ENCODE assay signal across 22 mouse cellular contexts in the genomic region with DNA sequence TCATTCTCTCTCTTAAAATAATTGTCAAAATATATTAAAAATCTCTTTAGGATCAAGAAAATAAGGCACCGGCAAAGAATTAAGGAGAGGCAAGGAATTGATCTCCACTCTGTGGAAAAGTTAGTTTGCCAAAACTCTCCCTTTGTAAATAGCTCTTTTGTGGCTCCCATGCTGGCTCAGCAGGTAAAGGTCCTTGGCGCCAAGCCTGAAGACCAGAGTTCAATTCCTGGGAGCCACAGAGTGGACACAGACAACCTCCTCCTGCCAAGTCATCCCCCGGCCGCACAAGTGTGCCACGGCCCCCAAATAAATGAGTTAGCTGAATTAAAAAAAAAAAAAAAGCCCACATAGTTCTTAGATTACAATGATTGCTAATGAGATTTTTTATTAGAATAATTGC. TPM values are rescaled to one million over a fixed set of nuclear protein-coding genes. Genes with fewer than 3 reads are reported as not detected.
DNase-seq lines count a peak whose midpoint lies in the region; ATAC-seq lines count a peak whose summit lies in the region.
"Had no signal": no experiment of that assay in that cellular context is flagged by ENCODE, and none has a peak within 500 bp of the region (broad histone marks: within the 10 kb centered on the region; RNA-seq: fewer than 3 reads in every experiment).

No protein-coding gene starts in this region.

- no peaks in the 10 kb centered on the region for H3K36me3 ChIP-seq in kidney, embryonic 14.5 days (ENCODE audit: control insufficient read depth, insufficient read depth, low read length)
- H3K36me3 ChIP-seq in liver, embryonic 15.5 days (replicated peaks), result no peaks in the 10 kb centered on the region
- H3K36me3 ChIP-seq in liver, embryonic 11.5 days (ENCODE audit: control insufficient read depth, insufficient read depth, low read length), result no peaks in the 10 kb centered on the region
- H3K36me3 ChIP-seq: embryonic facial prominence, embryonic 13.5 days; forebrain, embryonic 12.5 days; heart, embryonic 10.5 days had no signal

- 95% methylated on average over 5 of the region's 5 CpGs for WGBS in kidney, embryonic 14.5 days
- 75% methylated on average over 5 of the region's 5 CpGs for WGBS in liver, embryonic 15.5 days (ENCODE audit: insufficient replicate concordance)
- WGBS in liver, embryonic 11.5 days, result 92% methylated on average over 5 of the region's 5 CpGs

- peak; percentile 77 for DNase-seq in kidney, adult 18-20 months
- no peak for DNase-seq in liver, embryonic 11.5 days (ENCODE audit: low spot score)
- peak; percentile 84 to 90 for DNase-seq in kidney, postnatal 25 days
- DNase-seq in T-cell, adult 2 months (ENCODE audit: low spot score), result no peak
- DNase-seq in ovary, postnatal 10 days (ENCODE audit: low spot score), result no peak
- DNase-seq: adrenal gland, postnatal 14 days; cerebellum, adult 11-12 months; cerebellum, adult 9-11 months; cerebellum, postnatal 36 days; gastrocnemius, postnatal 10 days; heart, adult 18-20 months; heart, postnatal 10 days; heart, postnatal 4 days had no signal

- ATAC-seq in kidney, embryonic 14.5 days (ENCODE audit: low FRiP score, low TSS enrichment), result no peak
- ATAC-seq in liver, embryonic 15.5 days (ENCODE audit: insufficient read depth), result no peak
- ATAC-seq in liver, embryonic 11.5 days (replicated peaks; ENCODE audit: low FRiP score), result no peak
- ATAC-seq: activated CD4-positive, CD25-positive, alpha-beta regulatory T cell, adult 4 months; forebrain, embryonic 16.5 days had no signal

- H3K9ac ChIP-seq in kidney, embryonic 14.5 days (ENCODE audit: low read depth, low read length), result no peak overlapping the region
- H3K9ac ChIP-seq in liver, embryonic 15.5 days, result no peak overlapping the region
- H3K9ac ChIP-seq in liver, embryonic 11.5 days (ENCODE audit: low read depth, low read length), result no peak overlapping the region
- H3K9ac ChIP-seq: embryonic facial prominence, embryonic 13.5 days; forebrain, embryonic 12.5 days had no signal

- H3K4me3 ChIP-seq in kidney, embryonic 14.5 days (ENCODE audit: low read length), result no peak overlapping the region
- peak overlapping the region; percentile 32; the same call in 1 of the 2 replicates for H3K4me3 ChIP-seq in liver, embryonic 15.5 days (replicated peaks)
- no peak overlapping the region for H3K4me3 ChIP-seq in liver, embryonic 11.5 days (ENCODE audit: low read depth, low read length)
- H3K4me3 ChIP-seq: embryonic facial prominence, embryonic 13.5 days; forebrain, embryonic 12.5 days; heart, embryonic 10.5 days had no signal

- no peaks in the 10 kb centered on the region for H3K9me3 ChIP-seq in kidney, embryonic 14.5 days (ENCODE audit: control insufficient read depth, low read length)
- no peaks in the 10 kb centered on the region for H3K9me3 ChIP-seq in liver, embryonic 15.5 days (replicated peaks)
- H3K9me3 ChIP-seq in liver, embryonic 11.5 days (ENCODE audit: control insufficient read depth, low read length), result no peaks in the 10 kb centered on the region
- H3K9me3 ChIP-seq: embryonic facial prominence, embryonic 13.5 days; forebrain, embryonic 12.5 days; heart, embryonic 10.5 days had no signal

- H3K4me2 ChIP-seq in kidney, embryonic 14.5 days (replicated peaks; ENCODE audit: low read depth, low read length), result no peak overlapping the region
- H3K4me2 ChIP-seq in liver, embryonic 15.5 days, result no peak overlapping the region
- no peak overlapping the region for H3K4me2 ChIP-seq in liver, embryonic 11.5 days
- H3K4me2 ChIP-seq: embryonic facial prominence, embryonic 13.5 days; forebrain, embryonic 12.5 days had no signal

- H3K27me3 ChIP-seq in kidney, embryonic 14.5 days (ENCODE audit: control insufficient read depth, insufficient read depth, low read length), result no peaks in the 10 kb centered on the region
- H3K27me3 ChIP-seq in liver, embryonic 15.5 days, result no peaks in the 10 kb centered on the region
- H3K27me3 ChIP-seq in liver, embryonic 11.5 days (replicated peaks; ENCODE audit: control insufficient read depth, insufficient read depth, low read length), result no peaks in the 10 kb centered on the region
- H3K27me3 ChIP-seq: embryonic facial prominence, embryonic 13.5 days; forebrain, embryonic 12.5 days had no signal

- H3K27ac ChIP-seq in kidney, embryonic 14.5 days (ENCODE audit: low read depth, low read length), result no peak overlapping the region
- H3K27ac ChIP-seq in liver, embryonic 15.5 days (replicated peaks), result no peak overlapping the region
- no peak overlapping the region for H3K27ac ChIP-seq in liver, embryonic 11.5 days (ENCODE audit: low read depth, low read length)
- H3K27ac ChIP-seq: embryonic facial prominence, embryonic 13.5 days; forebrain, embryonic 12.5 days; heart, embryonic 10.5 days had no signal

- no peaks in the 10 kb centered on the region for H3K4me1 ChIP-seq in kidney, embryonic 14.5 days (ENCODE audit: control insufficient read depth, insufficient read depth, low read length)
- peaks cover 8% of the 10 kb centered on the region; the same call in 1 of the 2 replicates for H3K4me1 ChIP-seq in liver, embryonic 15.5 days (replicated peaks)
- no peaks in the 10 kb centered on the region for H3K4me1 ChIP-seq in liver, embryonic 11.5 days (replicated peaks; ENCODE audit: control insufficient read depth, insufficient read depth, low read length)
- H3K4me1 ChIP-seq: embryonic facial prominence, embryonic 13.5 days; forebrain, embryonic 12.5 days had no signal

RNA-seq across cellular contexts. Expression of a gene that starts 2.7 kb away (rescaled TPM):
- 4.8 and 5.1 TPM in 2 replicates for polyA plus RNA-seq in kidney, embryonic 14.5 days (2014; fragmentation: Nextera tagmentation; extraction: Ambion mirVana)
- polyA plus RNA-seq in liver, embryonic 15.5 days (2015; fragmentation: Nextera tagmentation; extraction: Ambion mirVana), result 17.9 and 27.8 TPM in 2 replicates
- polyA plus RNA-seq in liver, embryonic 11.5 days (2014; fragmentation: Nextera tagmentation; extraction: Ambion mirVana), result 1.9 and 2.5 TPM in 2 replicates
- polyA plus RNA-seq: activated CD4-positive, CD25-positive, alpha-beta regulatory T cell, adult 4 months had no signal

RNA-seq across cellular contexts. Expression of a gene that starts 36.8 kb away (rescaled TPM):
- polyA plus RNA-seq in kidney, embryonic 14.5 days (2014; fragmentation: Nextera tagmentation; extraction: Ambion mirVana), result 0.56 TPM in 1 of 2 replicates, not detected in the other
- not detected in 2 replicates for polyA plus RNA-seq in liver, embryonic 15.5 days (2015; fragmentation: Nextera tagmentation; extraction: Ambion mirVana)
- polyA plus RNA-seq in liver, embryonic 11.5 days (2014; fragmentation: Nextera tagmentation; extraction: Ambion mirVana), result not detected in 2 replicates
- polyA plus RNA-seq: activated CD4-positive, CD25-positive, alpha-beta regulatory T cell, adult 4 months; C2C12; embryonic facial prominence, embryonic 13.5 days; heart, embryonic 10.5 days; heart, embryonic 14.5 days had no signal

RNA-seq across cellular contexts. Expression of a gene that starts 38.6 kb away (rescaled TPM):
- polyA plus RNA-seq in kidney, embryonic 14.5 days (2014; fragmentation: Nextera tagmentation; extraction: Ambion mirVana), result 1.9 and 2.7 TPM in 2 replicates
- 3.4 and 4.4 TPM in 2 replicates for polyA plus RNA-seq in liver, embryonic 15.5 days (2015; fragmentation: Nextera tagmentation; extraction: Ambion mirVana)
- 0.73 and 1.2 TPM in 2 replicates for polyA plus RNA-seq in liver, embryonic 11.5 days (2014; fragmentation: Nextera tagmentation; extraction: Ambion mirVana)

RNA-seq across cellular contexts. Expression of a gene that starts 38.7 kb away (rescaled TPM):
- polyA plus RNA-seq in kidney, embryonic 14.5 days (2014; fragmentation: Nextera tagmentation; extraction: Ambion mirVana), result 82.2 and 86.8 TPM in 2 replicates
- polyA plus RNA-seq in liver, embryonic 15.5 days (2015; fragmentation: Nextera tagmentation; extraction: Ambion mirVana), result 21.0 and 21.7 TPM in 2 replicates
- polyA plus RNA-seq in liver, embryonic 11.5 days (2014; fragmentation: Nextera tagmentation; extraction: Ambion mirVana), result 52.6 and 57.1 TPM in 2 replicates

Comparison
In these comparisons a context has a peak if more than half of its experiments do, and no peak if none do; other contexts are left out.
1. DNase-seq: peak in kidney, adult 18-20 months (single experiment) and kidney, postnatal 25 days (2 of 2); none in liver, embryonic 11.5 days (single experiment), T-cell, adult 2 months (single experiment) and ovary, postnatal 10 days (single experiment).